8 mouse cellular contexts compared by ENCODE assay signal in genomic region chr1:53706431-53707361, GRCm38 (mm10). TPM values are rescaled to one million over a fixed set of nuclear protein-coding genes. Genes with fewer than 3 reads are reported as not detected.
DNase-seq lines count a peak whose midpoint lies in the region; ATAC-seq and TF ChIP-seq lines count a peak whose summit lies in the region.

Gene Dnah7a (minus strand): TSS chr1:53706784.

- no peaks in the 10 kb centered on the region for H3K27me3 ChIP-seq in spleen, adult 2 months (ENCODE audit: control insufficient read depth, insufficient read depth, low read length)
- no peaks in the 10 kb centered on the region for H3K27me3 ChIP-seq in heart, embryonic 12.5 days (replicated peaks)
- no peaks in the 10 kb centered on the region for H3K27me3 ChIP-seq in liver, embryonic 13.5 days
- no peaks in the 10 kb centered on the region for H3K27me3 ChIP-seq in neural tube, embryonic 11.5 days (ENCODE audit: control insufficient read depth, insufficient read depth, low read length)

- peak within 1 kb of the TSS; percentile 95 for H3K4me2 ChIP-seq in heart, embryonic 12.5 days
- H3K4me2 ChIP-seq in liver, embryonic 13.5 days: peak within 1 kb of the TSS; percentile 67
- H3K4me2 ChIP-seq in neural tube, embryonic 11.5 days (ENCODE audit: low read depth): peak within 1 kb of the TSS; percentile 60

- peak; percentile 15 to 19 for DNase-seq in spleen, adult 2 months (ENCODE audit: low read depth in 1 of 2, low spot score in 2 of 2)
- no peak for DNase-seq in spleen, adult 12 weeks (ENCODE audit: low spot score)
- DNase-seq in embryo, embryonic 11.5 days (ENCODE audit: low read depth, low spot score): peak; percentile 68
- DNase-seq in kidney, postnatal 14 days: peak; percentile 34
- no peak for DNase-seq in liver, embryonic 13.5 days
- DNase-seq in neural tube, embryonic 11.5 days (ENCODE audit: low spot score): peak; percentile 80
- DNase-seq in thymus, adult 18-20 months: peak; percentile 15 to 49

- H3K4me3 ChIP-seq in spleen, adult 2 months (ENCODE audit: extremely low read depth, insufficient read depth, insufficient read length): peak within 1 kb of the TSS; percentile 47; the same call in 1 of the 2 replicates
- H3K4me3 ChIP-seq in heart, embryonic 12.5 days: peak within 1 kb of the TSS; percentile 55
- H3K4me3 ChIP-seq in liver, embryonic 13.5 days (replicated peaks): peak within 1 kb of the TSS; percentile 42
- peak within 1 kb of the TSS; percentile 40 for H3K4me3 ChIP-seq in neural tube, embryonic 11.5 days (ENCODE audit: low read depth, low read length)

- WGBS in spleen, adult 2 months: 20% methylated on average over 42 of the region's 42 CpGs
- 14% methylated on average over 42 of the region's 42 CpGs for WGBS in heart, embryonic 12.5 days
- 13% methylated on average over 42 of the region's 42 CpGs for WGBS in liver, embryonic 13.5 days (ENCODE audit: insufficient replicate concordance)
- 20% methylated on average over 42 of the region's 42 CpGs for WGBS in neural tube, embryonic 11.5 days

- H3K27ac ChIP-seq in spleen, adult 2 months (ENCODE audit: insufficient read depth, low read length): no peak within 1 kb of the TSS
- H3K27ac ChIP-seq in heart, embryonic 12.5 days (ENCODE audit: poor library complexity, severe bottlenecking): peak within 1 kb of the TSS; percentile 38; the same call in 1 of the 2 replicates
- no peak within 1 kb of the TSS for H3K27ac ChIP-seq in liver, embryonic 13.5 days
- no peak within 1 kb of the TSS for H3K27ac ChIP-seq in neural tube, embryonic 11.5 days (ENCODE audit: low read depth, low read length)

- ATAC-seq in heart, embryonic 12.5 days (ENCODE audit: insufficient number of reproducible peaks, low FRiP score): peak; percentile 48
- no peak for ATAC-seq in liver, embryonic 13.5 days (ENCODE audit: low read depth)
- peak; percentile 74 for ATAC-seq in neural tube, embryonic 11.5 days (ENCODE audit: insufficient read depth, low FRiP score, low TSS enrichment)

- no peaks in the 10 kb centered on the region for H3K36me3 ChIP-seq in spleen, adult 2 months (ENCODE audit: control insufficient read depth, insufficient read depth, low read length)
- no peaks in the 10 kb centered on the region for H3K36me3 ChIP-seq in heart, embryonic 12.5 days
- no peaks in the 10 kb centered on the region for H3K36me3 ChIP-seq in liver, embryonic 13.5 days
- no peaks in the 10 kb centered on the region for H3K36me3 ChIP-seq in neural tube, embryonic 11.5 days (ENCODE audit: control insufficient read depth, insufficient read depth, low read length)

- no peak for TF ChIP-seq POLR2A in spleen, adult 2 months (IDR thresholded peaks at IDR 0.05; ENCODE audit: low read depth, low read length)

- H3K9me3 ChIP-seq in heart, embryonic 12.5 days (replicated peaks): no peaks in the 10 kb centered on the region
- no peaks in the 10 kb centered on the region for H3K9me3 ChIP-seq in liver, embryonic 13.5 days (replicated peaks)
- H3K9me3 ChIP-seq in neural tube, embryonic 11.5 days (ENCODE audit: control insufficient read depth, low read length): no peaks in the 10 kb centered on the region

- peak within 1 kb of the TSS; percentile 67 for H3K9ac ChIP-seq in heart, embryonic 12.5 days
- no peak within 1 kb of the TSS for H3K9ac ChIP-seq in liver, embryonic 13.5 days
- H3K9ac ChIP-seq in neural tube, embryonic 11.5 days (ENCODE audit: low read length): peak within 1 kb of the TSS; percentile 61

- H3K4me1 ChIP-seq in spleen, adult 2 months (ENCODE audit: control insufficient read depth, insufficient read depth, insufficient read length): peaks cover 8% of the 10 kb centered on the region; the same call in 1 of the 2 replicates
- 0 out of 2 replicates have a peak, but pooled peaks cover 12% of the 10 kb centered on the region for H3K4me1 ChIP-seq in heart, embryonic 12.5 days (replicated peaks)
- 0 out of 2 replicates have a peak, but pooled peaks cover 2% of the 10 kb centered on the region for H3K4me1 ChIP-seq in liver, embryonic 13.5 days (replicated peaks)
- H3K4me1 ChIP-seq in neural tube, embryonic 11.5 days (ENCODE audit: control insufficient read depth, insufficient read depth, low read length): no peaks in the 10 kb centered on the region

- TF ChIP-seq CTCF in spleen, adult 2 months (IDR thresholded peaks at IDR 0.05; ENCODE audit: extremely low read depth, insufficient read depth, insufficient read length, insufficient replicate concordance): no peak

RNA-seq across cellular contexts. Expression of gene Dnah7a, which starts in this region (rescaled TPM):
- under 0.01 TPM in 1 of 2 replicates, not detected in the other for polyA plus RNA-seq in spleen, adult 2 months (2012; rRNA removed)
- 0.58 and 1.8 TPM in 2 replicates for polyA plus RNA-seq in heart, embryonic 12.5 days (2016; fragmentation: Nextera tagmentation; extraction: Ambion mirVana)
- not detected in 2 replicates for polyA plus RNA-seq in liver, embryonic 13.5 days (2015; fragmentation: Nextera tagmentation; extraction: Ambion mirVana)
- 8.1 and 8.5 TPM in 2 replicates for polyA plus RNA-seq in neural tube, embryonic 11.5 days (2014; fragmentation: Nextera tagmentation; extraction: Ambion mirVana)

Comparison
In these comparisons a context has a peak if more than half of its experiments do, and no peak if none do; other contexts are left out.
1. Peak in DNase-seq and H3K4me3 ChIP-seq in spleen, adult 2 months; RNA of the gene not detected or under 1 TPM.
2. DNase-seq: peak in embryo, embryonic 11.5 days (single experiment), kidney, postnatal 14 days (single experiment), neural tube, embryonic 11.5 days (single experiment) and thymus, adult 18-20 months (2 of 2); none in spleen, adult 12 weeks (single experiment) and liver, embryonic 13.5 days (single experiment).
3. Peak in every context shown above with its lines, with median percentiles within 50 percentile points of each other: H3K4me3 ChIP-seq and H3K4me2 ChIP-seq.